Mouse (Mus musculus): ENCODE measurements around the gene Evi5l. TPM values are rescaled to one million over a fixed set of nuclear protein-coding genes. Genes with fewer than 3 reads are reported as not detected.

Gene Evi5l
- polyA plus RNA-seq, 1 experiment from 2014 or later = 28.1 TPM

DNA sequence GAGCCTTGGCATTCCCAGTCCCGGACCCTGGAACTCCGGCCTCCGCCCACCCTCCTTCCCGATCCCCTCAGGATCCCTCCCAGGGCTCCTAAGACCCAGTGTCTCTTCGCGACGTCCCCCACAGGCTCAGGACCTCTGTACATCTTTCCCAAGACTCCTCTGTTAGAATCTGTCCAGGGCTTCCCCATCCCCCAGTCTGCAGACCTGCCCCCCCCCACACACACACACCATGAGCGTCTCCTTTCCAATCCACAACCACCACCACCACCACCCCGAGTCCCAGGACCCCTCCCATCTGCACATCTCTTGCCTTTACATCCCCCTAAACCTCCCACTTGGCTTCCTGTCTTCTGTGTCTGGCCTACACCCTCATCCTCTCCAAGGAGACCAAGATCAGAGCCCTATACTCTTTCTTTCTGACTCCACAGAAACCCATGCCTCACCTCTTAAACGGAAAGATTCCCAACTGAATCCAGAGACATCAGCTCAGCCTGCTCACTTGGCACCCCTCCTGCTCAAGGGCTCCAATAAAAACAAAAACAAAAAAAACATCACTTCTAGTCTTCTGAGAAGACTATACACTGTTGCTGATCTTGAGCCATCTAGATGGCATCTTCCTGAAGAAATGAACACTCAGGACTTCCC is 636 bp downstream of the Evi5l start:
- peak overlapping the region; percentile 76 for H3K9ac ChIP-seq (ENCODE audit: low read depth, low read length)
- H3K27ac ChIP-seq (ENCODE audit: low read depth, low read length) = peak overlapping the region; percentile 54; the same call in 1 of the 2 replicates
- WGBS = 12% methylated on average over 9 of the region's 10 CpGs
- no peaks in the 10 kb centered on the region for H3K9me3 ChIP-seq (ENCODE audit: control insufficient read depth, low read length)
- peak overlapping the region; percentile 80 for H3K4me3 ChIP-seq (ENCODE audit: low read depth, low read length)
- H3K4me2 ChIP-seq (replicated peaks; ENCODE audit: low read depth, low read length) = peak overlapping the region; percentile 83
- peak; percentile 36 for DNase-seq (ENCODE audit: low spot score)
- ATAC-seq (ENCODE audit: low FRiP score) = no peak; the same call in 1 of the 2 replicates
- no peaks in the 10 kb centered on the region for H3K36me3 ChIP-seq (ENCODE audit: control insufficient read depth, insufficient read depth, low read length)
- no peaks in the 10 kb centered on the region for H3K4me1 ChIP-seq (replicated peaks; ENCODE audit: control insufficient read depth, insufficient read depth, low read length)
- no peaks in the 10 kb centered on the region for H3K27me3 ChIP-seq (ENCODE audit: control insufficient read depth, insufficient read depth, low read length)

DNA sequence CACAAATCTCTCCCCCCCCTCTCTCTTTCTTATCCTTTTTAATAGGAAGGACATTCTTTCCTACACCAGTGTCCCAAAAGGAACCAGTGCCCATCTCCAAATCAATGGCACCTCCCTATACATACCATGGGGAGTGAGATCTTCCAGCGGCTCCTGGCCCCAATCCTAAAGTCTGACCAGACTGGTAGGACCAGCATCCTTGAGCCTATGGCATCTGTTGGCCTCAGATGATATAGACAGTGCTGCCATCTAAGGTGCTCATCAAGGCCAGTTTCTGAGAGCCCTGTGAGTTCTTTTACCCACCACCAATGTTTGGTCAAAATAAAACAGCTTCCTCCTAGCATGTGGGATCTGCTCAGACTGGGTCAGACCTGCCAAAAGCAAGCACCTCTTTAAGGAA is 1.6 kb downstream of the Evi5l start:
- no peak overlapping the region for H3K4me2 ChIP-seq (replicated peaks; ENCODE audit: low read depth, low read length)
- no peaks in the 10 kb centered on the region for H3K9me3 ChIP-seq (ENCODE audit: control insufficient read depth, low read length)
- no peaks in the 10 kb centered on the region for H3K36me3 ChIP-seq (ENCODE audit: control insufficient read depth, insufficient read depth, low read length)
- WGBS = 88% methylated on average over 1 of the region's 1 CpGs
- no peak for DNase-seq (ENCODE audit: low spot score)
- no peak overlapping the region for H3K27ac ChIP-seq (ENCODE audit: low read depth, low read length)
- no peak for ATAC-seq (ENCODE audit: low FRiP score)
- no peak overlapping the region for H3K9ac ChIP-seq (ENCODE audit: low read depth, low read length)
- H3K4me1 ChIP-seq (replicated peaks; ENCODE audit: control insufficient read depth, insufficient read depth, low read length) = no peaks in the 10 kb centered on the region
- no peaks in the 10 kb centered on the region for H3K27me3 ChIP-seq (ENCODE audit: control insufficient read depth, insufficient read depth, low read length)
- H3K4me3 ChIP-seq (ENCODE audit: low read depth, low read length) = no peak overlapping the region

GRCm38 (mm10) chr8:4172486-4172885 is 6.1 kb downstream of the Evi5l start:
- no peak overlapping the region for H3K9ac ChIP-seq (ENCODE audit: low read depth, low read length)
- ATAC-seq (ENCODE audit: low FRiP score) (no peak), DNase-seq (ENCODE audit: low spot score) (no peak)
- no peak overlapping the region for H3K27ac ChIP-seq (ENCODE audit: low read depth, low read length)
- no peaks in the 10 kb centered on the region for H3K27me3 ChIP-seq (ENCODE audit: control insufficient read depth, insufficient read depth, low read length)
- H3K36me3 ChIP-seq (ENCODE audit: control insufficient read depth, insufficient read depth, low read length) = no peaks in the 10 kb centered on the region
- H3K4me2 ChIP-seq (replicated peaks; ENCODE audit: low read depth, low read length) = no peak overlapping the region
- H3K4me3 ChIP-seq (ENCODE audit: low read depth, low read length) = no peak overlapping the region
- H3K4me1 ChIP-seq (replicated peaks; ENCODE audit: control insufficient read depth, insufficient read depth, low read length) = no peaks in the 10 kb centered on the region
- no peaks in the 10 kb centered on the region for H3K9me3 ChIP-seq (ENCODE audit: control insufficient read depth, low read length)
- 73% methylated on average over 3 of the region's 3 CpGs for WGBS

GRCm38 (mm10) chr8:4174018-4174417 is 7.7 kb downstream of the Evi5l start:
- WGBS = 69% methylated on average over 2 of the region's 2 CpGs

GRCm38 (mm10) chr8:4183409-4183808 is 17.0 kb downstream of the Evi5l start:
- ATAC-seq (ENCODE audit: low FRiP score) = no peak
- DNase-seq (ENCODE audit: low spot score) = no peak

More at GRCm38 (mm10) chr8:4174018-4174417, 7.7 kb downstream of the Evi5l start:
- no peak for ATAC-seq (ENCODE audit: low FRiP score)
- Histone ChIP-seq H3K9ac (ENCODE audit: low read depth, low read length) (no peak overlapping the region), H3K27ac (ENCODE audit: low read depth, low read length) (no peak overlapping the region), H3K9me3 (ENCODE audit: control insufficient read depth, low read length) (no peaks in the 10 kb centered on the region), H3K4me1 (replicated peaks; ENCODE audit: control insufficient read depth, insufficient read depth, low read length) (no peaks in the 10 kb centered on the region), H3K4me2 (replicated peaks; ENCODE audit: low read depth, low read length) (no peak overlapping the region), H3K27me3 (ENCODE audit: control insufficient read depth, insufficient read depth, low read length) (no peaks in the 10 kb centered on the region), H3K4me3 (ENCODE audit: low read depth, low read length) (no peak overlapping the region), H3K36me3 (ENCODE audit: control insufficient read depth, insufficient read depth, low read length) (no peaks in the 10 kb centered on the region)
- DNase-seq (ENCODE audit: low spot score) = no peak

DNA sequence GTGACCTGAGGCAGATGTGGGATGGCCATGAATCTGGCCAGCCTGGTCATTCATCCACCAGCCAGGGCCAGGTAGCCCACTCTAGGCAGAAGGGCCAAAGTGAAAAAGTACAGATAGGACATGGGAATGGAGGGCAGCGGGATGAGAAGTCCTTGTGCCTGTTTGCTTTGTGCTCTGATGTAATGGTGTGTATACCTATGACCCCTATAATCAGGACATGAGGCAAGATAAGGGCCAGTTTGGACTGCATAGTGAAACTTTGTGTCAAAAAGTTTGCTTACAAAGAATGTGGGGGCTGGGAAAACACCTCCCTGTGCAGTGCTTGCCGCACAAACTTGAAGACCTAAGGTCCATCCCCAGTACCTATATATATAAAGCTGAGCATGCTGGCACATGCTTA is 19.8 kb downstream of the Evi5l start:
- Histone ChIP-seq H3K4me3 (ENCODE audit: low read depth, low read length) (no peak overlapping the region), H3K9me3 (ENCODE audit: control insufficient read depth, low read length) (no peaks in the 10 kb centered on the region), H3K27ac (ENCODE audit: low read depth, low read length) (no peak overlapping the region), H3K4me2 (replicated peaks; ENCODE audit: low read depth, low read length) (no peak overlapping the region), H3K4me1 (replicated peaks; ENCODE audit: control insufficient read depth, insufficient read depth, low read length) (no peaks in the 10 kb centered on the region), H3K27me3 (ENCODE audit: control insufficient read depth, insufficient read depth, low read length) (no peaks in the 10 kb centered on the region), H3K9ac (ENCODE audit: low read depth, low read length) (no peak overlapping the region), H3K36me3 (ENCODE audit: control insufficient read depth, insufficient read depth, low read length) (no peaks in the 10 kb centered on the region)
- DNase-seq (ENCODE audit: low spot score) = no peak
- WGBS = 93% methylated on average over 2 of the region's 2 CpGs
- no peak for ATAC-seq (ENCODE audit: low FRiP score)

More at GRCm38 (mm10) chr8:4183409-4183808, 17.0 kb downstream of the Evi5l start:
- Histone ChIP-seq H3K27ac (ENCODE audit: low read depth, low read length) (no peak overlapping the region), H3K9me3 (ENCODE audit: control insufficient read depth, low read length) (no peaks in the 10 kb centered on the region), H3K4me2 (replicated peaks; ENCODE audit: low read depth, low read length) (no peak overlapping the region), H3K9ac (ENCODE audit: low read depth, low read length) (no peak overlapping the region), H3K36me3 (ENCODE audit: control insufficient read depth, insufficient read depth, low read length) (no peaks in the 10 kb centered on the region), H3K27me3 (ENCODE audit: control insufficient read depth, insufficient read depth, low read length) (no peaks in the 10 kb centered on the region), H3K4me1 (replicated peaks; ENCODE audit: control insufficient read depth, insufficient read depth, low read length) (no peaks in the 10 kb centered on the region), H3K4me3 (ENCODE audit: low read depth, low read length) (no peak overlapping the region)
- 88% methylated on average over 8 of the region's 8 CpGs for WGBS

DNA sequence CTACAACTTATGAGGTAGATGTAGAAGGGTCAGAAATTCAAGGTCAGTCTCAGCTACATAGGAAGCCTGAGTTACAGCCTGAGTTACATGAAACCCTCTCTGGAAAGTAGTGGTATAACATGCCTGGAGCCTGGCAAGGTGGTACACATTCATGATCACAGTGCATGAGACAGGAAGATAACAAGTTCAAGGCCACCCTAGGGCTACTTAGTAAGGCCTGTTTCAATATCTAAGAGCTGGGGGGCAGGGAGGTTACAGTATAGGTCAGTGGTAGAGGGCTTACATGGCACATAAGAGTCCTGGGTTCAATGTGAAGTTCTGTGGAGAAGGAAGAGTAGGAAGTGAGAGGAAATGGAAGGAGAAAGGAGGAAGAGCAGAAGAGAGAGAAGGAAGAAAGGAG is 22.2 kb downstream of the Evi5l start:
- H3K4me3 ChIP-seq (ENCODE audit: low read depth, low read length) = no peak overlapping the region
- H3K27me3 ChIP-seq (ENCODE audit: control insufficient read depth, insufficient read depth, low read length) = no peaks in the 10 kb centered on the region
- H3K4me2 ChIP-seq (replicated peaks; ENCODE audit: low read depth, low read length) = no peak overlapping the region
- H3K9ac ChIP-seq (ENCODE audit: low read depth, low read length) = no peak overlapping the region
- peaks cover 7% of the 10 kb centered on the region; the same call in 1 of the 2 replicates for H3K4me1 ChIP-seq (replicated peaks; ENCODE audit: control insufficient read depth, insufficient read depth, low read length)
- no peaks in the 10 kb centered on the region for H3K9me3 ChIP-seq (ENCODE audit: control insufficient read depth, low read length)
- ATAC-seq (ENCODE audit: low FRiP score) (no peak), DNase-seq (ENCODE audit: low spot score) (no peak)
- no peaks in the 10 kb centered on the region for H3K36me3 ChIP-seq (ENCODE audit: control insufficient read depth, insufficient read depth, low read length)
- H3K27ac ChIP-seq (ENCODE audit: low read depth, low read length) = no peak overlapping the region

- 25% methylated on average over 3 of the region's 3 CpGs for WGBS
- Histone ChIP-seq H3K9ac (ENCODE audit: low read depth, low read length) (no peak overlapping the region), H3K27me3 (ENCODE audit: control insufficient read depth, insufficient read depth, low read length) (no peaks in the 10 kb centered on the region), H3K27ac (ENCODE audit: low read depth, low read length) (no peak overlapping the region), H3K4me3 (ENCODE audit: low read depth, low read length) (no peak overlapping the region), H3K36me3 (ENCODE audit: control insufficient read depth, insufficient read depth, low read length) (no peaks in the 10 kb centered on the region), H3K4me2 (replicated peaks; ENCODE audit: low read depth, low read length) (no peak overlapping the region), H3K9me3 (ENCODE audit: control insufficient read depth, low read length) (no peaks in the 10 kb centered on the region), H3K4me1 (replicated peaks; ENCODE audit: control insufficient read depth, insufficient read depth, low read length) (peaks cover 8% of the 10 kb centered on the region; the same call in 1 of the 2 replicates)
- no peak for DNase-seq (ENCODE audit: low spot score)
- no peak for ATAC-seq (ENCODE audit: low FRiP score)
These were observed 22.8 kb downstream of the Evi5l start for GRCm38 (mm10) chr8:4189031-4189722.

DNA sequence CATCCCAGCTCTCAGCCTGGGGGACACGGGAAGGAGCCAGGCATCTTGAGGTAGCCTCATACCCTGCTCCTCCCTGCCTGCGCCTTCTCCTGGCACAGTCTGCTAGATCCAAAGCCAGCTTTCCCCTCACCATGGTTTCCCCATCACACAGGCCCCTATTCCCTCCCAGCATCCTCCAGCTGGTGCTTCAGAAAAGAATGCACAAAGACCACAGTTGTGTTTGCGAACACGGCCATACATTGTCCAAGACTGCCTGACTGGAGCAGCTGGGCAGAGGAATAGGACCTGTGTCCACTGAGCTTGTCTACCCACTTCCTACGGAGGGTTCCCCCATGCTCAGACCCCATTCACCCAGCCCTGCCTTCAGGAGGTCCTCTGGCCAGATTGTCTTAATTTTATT is 25.9 kb downstream of the Evi5l start:
- DNase-seq (ENCODE audit: low spot score) = peak; percentile 32
- Histone ChIP-seq H3K4me2 (replicated peaks; ENCODE audit: low read depth, low read length) (no peak overlapping the region), H3K27ac (ENCODE audit: low read depth, low read length) (peak overlapping the region; percentile 79)

More for the DNA sequence above, 25.9 kb downstream of the Evi5l start:
- Histone ChIP-seq H3K9ac (ENCODE audit: low read depth, low read length) (no peak overlapping the region), H3K9me3 (ENCODE audit: control insufficient read depth, low read length) (no peaks in the 10 kb centered on the region), H3K27me3 (ENCODE audit: control insufficient read depth, insufficient read depth, low read length) (no peaks in the 10 kb centered on the region), H3K4me1 (replicated peaks; ENCODE audit: control insufficient read depth, insufficient read depth, low read length) (peaks cover 8% of the 10 kb centered on the region; the same call in 1 of the 2 replicates), H3K36me3 (ENCODE audit: control insufficient read depth, insufficient read depth, low read length) (no peaks in the 10 kb centered on the region), H3K4me3 (ENCODE audit: low read depth, low read length) (no peak overlapping the region)
- WGBS = 44% methylated on average over 5 of the region's 5 CpGs
- ATAC-seq (ENCODE audit: low FRiP score) = peak; percentile 52

Data from hindbrain, embryonic 11.5 days (tissue).